ENCODE assay signal across 16 mouse cellular contexts in genomic region chr3:18744216-18744615, GRCm38 (mm10).
DNase-seq lines count a peak whose midpoint lies in the region; ATAC-seq lines count a peak whose summit lies in the region.
"Had no signal": no experiment of that assay in that cellular context is flagged by ENCODE, and none has a peak within 500 bp of the region (broad histone marks: within the 10 kb centered on the region; RNA-seq: fewer than 3 reads in every experiment).

No protein-coding gene starts in this region.

- DNase-seq in right cerebral cortex, postnatal 10 days (ENCODE audit: low spot score in 2 of 2), result peak; percentile 33 to 34
- DNase-seq in right cerebral cortex, postnatal 36 days (ENCODE audit: low spot score in 2 of 2), result no peak
- DNase-seq in NIH3T3 (ENCODE audit: low read depth), result peak; percentile 4
- peak; percentile 20 for DNase-seq in brain, adult 2 months (ENCODE audit: low read depth, low spot score)
- DNase-seq in layer of hippocampus, adult 8-10 months (ENCODE audit: low spot score in 2 of 2), result no peak
- DNase-seq: adrenal gland, adult 8-10 months; adrenal gland, postnatal 14 days; adrenal gland, postnatal 36 days; cerebellum, adult 11-12 months; cerebellum, adult 2 months; cerebellum, adult 9-10 months; cerebellum, postnatal 25 days; embryo, embryonic 11 days had no signal

- ATAC-seq in granulocyte monocyte progenitor cell, adult 5-6 weeks (replicated peaks; ENCODE audit: poor library complexity, severe bottlenecking), result no peak
- ATAC-seq: activated CD4-positive, CD25-positive, alpha-beta regulatory T cell, adult 4 months; Patski had no signal

Comparison
In these comparisons a context has a peak if more than half of its experiments do, and no peak if none do; other contexts are left out.
1. DNase-seq: peak in right cerebral cortex, postnatal 10 days (2 of 2), NIH3T3 (single experiment) and brain, adult 2 months (single experiment); none in right cerebral cortex, postnatal 36 days (0 of 2) and layer of hippocampus, adult 8-10 months (0 of 2).